19 mouse cellular contexts compared by ENCODE assay signal in genomic region chr8:75172009-75172685, GRCm38 (mm10). TPM values are rescaled to one million over a fixed set of nuclear protein-coding genes. Genes with fewer than 3 reads are reported as not detected.
"Had no signal": no experiment of that assay in that cellular context is flagged by ENCODE, and none has a peak within 500 bp of the region (broad histone marks: within the 10 kb centered on the region; RNA-seq: fewer than 3 reads in every experiment).

No protein-coding gene starts in this region.

- H3K4me2 ChIP-seq: kidney, embryonic 15.5 days; liver, embryonic 13.5 days; lung, embryonic 15.5 days; midbrain, embryonic 13.5 days; neural tube, embryonic 13.5 days had no signal

- H3K9ac ChIP-seq: kidney, embryonic 15.5 days; liver, embryonic 13.5 days; lung, embryonic 15.5 days; midbrain, embryonic 13.5 days; neural tube, embryonic 13.5 days had no signal

- DNase-seq: kidney, adult 2 months; kidney, postnatal 10 days; kidney, postnatal 36 days; layer of hippocampus, postnatal 36 days; liver, embryonic 13.5 days; retina, postnatal 1 day; right cerebral cortex, postnatal 25 days; thymus, postnatal 25 days had no signal

- H3K4me1 ChIP-seq: kidney, embryonic 15.5 days; liver, embryonic 13.5 days; lung, embryonic 15.5 days; megakaryocyte, embryonic 14.5 days; midbrain, embryonic 10.5 days; midbrain, embryonic 13.5 days; neural tube, embryonic 13.5 days had no signal

- H3K4me3 ChIP-seq: kidney, embryonic 15.5 days; left cerebral cortex, adult 2 months; liver, embryonic 13.5 days; lung, embryonic 15.5 days; megakaryocyte, embryonic 14.5 days; midbrain, embryonic 10.5 days; midbrain, embryonic 13.5 days; myocyte; neural tube, embryonic 13.5 days had no signal

- ATAC-seq: midbrain, embryonic 13.5 days; midbrain, embryonic 16.5 days had no signal

- H3K27me3 ChIP-seq: kidney, embryonic 15.5 days; liver, embryonic 13.5 days; lung, embryonic 15.5 days; midbrain, embryonic 13.5 days; neural tube, embryonic 13.5 days had no signal

- H3K9me3 ChIP-seq: kidney, embryonic 15.5 days; liver, embryonic 13.5 days; lung, embryonic 15.5 days; megakaryocyte, embryonic 14.5 days; midbrain, embryonic 10.5 days; midbrain, embryonic 13.5 days; neural tube, embryonic 13.5 days had no signal

- H3K27ac ChIP-seq: kidney, embryonic 15.5 days; left cerebral cortex, adult 2 months; liver, embryonic 13.5 days; lung, embryonic 15.5 days; midbrain, embryonic 10.5 days; midbrain, embryonic 13.5 days; neural tube, embryonic 13.5 days had no signal

- H3K36me3 ChIP-seq: kidney, embryonic 15.5 days; liver, embryonic 13.5 days; lung, embryonic 15.5 days; midbrain, embryonic 10.5 days; midbrain, embryonic 13.5 days; neural tube, embryonic 13.5 days had no signal

RNA-seq across cellular contexts. Expression of gene Rasd2, which starts 41.6 kb away (rescaled TPM):
- total RNA-seq: monocyte, adult 5-6 weeks; neutrophil, adult 5-6 weeks had no signal
- polyA plus RNA-seq: liver, embryonic 13.5 days; myocyte had no signal
